Mouse (Mus musculus): ENCODE results near the gene Cyp4v3. TPM values are rescaled to one million over a fixed set of nuclear protein-coding genes. Genes with fewer than 3 reads are reported as not detected.

The Cyp4v3 gene
- polyA plus RNA-seq (2011; ENCODE audit: insufficient read length, low read depth, missing spikeins): 7.1 and 7.4 TPM in 2 replicates

- peaks cover 6% of the 10 kb centered on the region for H3K4me1 ChIP-seq (ENCODE audit: control insufficient read depth, insufficient read depth, low read length)
- peak within 1 kb of the TSS; percentile 72 for H3K4me3 ChIP-seq (ENCODE audit: insufficient read depth, low read length)
- no peak for TF ChIP-seq CTCF (IDR thresholded peaks at IDR 0.05; ENCODE audit: borderline replicate concordance, insufficient read depth, low read length)
- peak; percentile 64 for TF ChIP-seq POLR2A (IDR thresholded peaks at IDR 0.05; ENCODE audit: low read depth, low read length)
- peak within 1 kb of the TSS; percentile 61 for H3K27ac ChIP-seq (ENCODE audit: insufficient read depth, low read length)
These were observed at the start of gene Cyp4v3 for GRCm38 (mm10) chr8:45332685-45333409. Gene Cyp4v3 (minus strand): TSS chr8:45333216.

GRCm38 (mm10) chr8:45381963-45382347 is 48.9 kb upstream of the Cyp4v3 start, which contains the start of gene Fam149a:
Gene Fam149a (minus strand): TSS chr8:45382291.
- Histone ChIP-seq H3K4me3 (ENCODE audit: insufficient read depth, low read length) (no peak within 1 kb of the TSS), H3K27ac (ENCODE audit: insufficient read depth, low read length) (no peak within 1 kb of the TSS)

DNA sequence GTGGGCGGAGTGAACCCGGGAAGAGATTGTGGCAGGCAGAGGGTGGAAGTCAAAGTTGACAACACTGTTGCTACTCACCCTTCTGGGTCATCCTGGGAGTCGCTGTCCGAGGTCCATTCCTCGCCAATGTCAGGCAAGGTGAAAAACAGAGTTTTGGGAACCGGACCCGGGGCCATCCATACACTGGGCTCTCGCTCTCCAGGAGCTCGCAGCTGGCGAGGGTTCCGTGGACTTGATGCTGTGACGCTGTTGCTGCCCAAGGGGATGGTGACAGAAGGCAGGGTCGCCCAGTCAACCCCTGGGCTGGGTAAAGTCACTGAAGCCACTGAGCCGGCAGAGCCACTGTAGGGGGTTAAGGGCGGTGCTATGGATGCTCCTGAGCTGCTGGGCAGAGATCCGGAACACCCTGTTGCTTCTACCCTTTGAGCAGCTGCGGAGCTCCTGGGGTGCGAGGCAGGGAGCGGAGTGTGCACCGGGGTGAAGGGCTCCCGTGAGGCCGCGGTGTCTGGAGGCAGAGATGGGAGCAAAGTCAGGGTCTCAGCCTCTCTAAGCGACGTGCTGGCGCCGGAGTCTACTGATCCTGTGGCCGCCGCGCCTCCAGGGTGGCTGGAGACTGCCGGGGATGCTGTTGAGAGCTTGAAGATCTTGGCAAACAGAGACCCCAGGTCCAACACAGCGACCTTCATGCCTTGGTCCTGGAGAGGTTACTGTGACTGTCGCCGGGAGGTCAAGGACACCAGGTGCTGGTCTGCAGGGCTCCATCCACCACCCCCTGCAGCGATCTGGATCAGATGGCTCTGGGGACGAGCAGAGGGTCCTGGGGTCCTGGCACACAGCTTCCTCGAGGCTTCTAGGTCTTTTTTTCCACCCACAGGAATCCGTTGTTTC is 48.3 kb upstream of the Cyp4v3 start:
- no peak for TF ChIP-seq POLR2A (IDR thresholded peaks at IDR 0.05; ENCODE audit: low read depth, low read length)
- no peak for TF ChIP-seq CTCF (IDR thresholded peaks at IDR 0.05; ENCODE audit: borderline replicate concordance, insufficient read depth, low read length)
- Histone ChIP-seq H3K27ac (ENCODE audit: insufficient read depth, low read length) (no peak overlapping the region), H3K4me1 (ENCODE audit: control insufficient read depth, insufficient read depth, low read length) (0 out of 2 replicates have a peak, but pooled peaks cover 2% of the 10 kb centered on the region), H3K4me3 (ENCODE audit: insufficient read depth, low read length) (no peak overlapping the region)

More at GRCm38 (mm10) chr8:45381963-45382347, 48.9 kb upstream of the Cyp4v3 start, which contains the start of gene Fam149a:
- no peak for TF ChIP-seq POLR2A (IDR thresholded peaks at IDR 0.05; ENCODE audit: low read depth, low read length)
- no peak for TF ChIP-seq CTCF (IDR thresholded peaks at IDR 0.05; ENCODE audit: borderline replicate concordance, insufficient read depth, low read length)
- 0 out of 2 replicates have a peak, but pooled peaks cover 2% of the 10 kb centered on the region for H3K4me1 ChIP-seq (ENCODE audit: control insufficient read depth, insufficient read depth, low read length)

DNA sequence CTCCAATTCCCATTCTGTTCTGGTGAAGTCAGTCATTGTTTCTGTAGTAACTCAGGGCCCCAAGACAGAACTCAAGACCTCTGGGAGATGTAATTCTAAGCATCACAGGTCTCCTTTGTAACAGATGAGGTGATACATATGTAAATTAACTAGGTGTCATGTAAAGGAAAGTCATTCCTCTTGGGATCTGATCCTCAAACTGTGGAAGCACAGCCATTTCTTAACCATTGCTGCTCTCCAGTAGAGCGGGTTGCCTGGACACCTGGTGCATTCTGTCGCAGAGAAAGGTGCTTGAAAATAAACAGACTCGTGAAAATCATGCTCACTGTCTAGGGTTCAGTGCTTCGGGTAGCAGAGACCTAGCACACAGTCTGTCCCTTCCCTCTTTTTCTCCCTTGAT is 47.6 kb upstream of the Cyp4v3 start:
- Histone ChIP-seq H3K4me1 (ENCODE audit: control insufficient read depth, insufficient read depth, low read length) (0 out of 2 replicates have a peak, but pooled peaks cover 2% of the 10 kb centered on the region), H3K4me3 (ENCODE audit: insufficient read depth, low read length) (no peak overlapping the region), H3K27ac (ENCODE audit: insufficient read depth, low read length) (no peak overlapping the region)
- TF ChIP-seq POLR2A (IDR thresholded peaks at IDR 0.05; ENCODE audit: low read depth, low read length) (no peak), CTCF (IDR thresholded peaks at IDR 0.05; ENCODE audit: borderline replicate concordance, insufficient read depth, low read length) (no peak)

GRCm38 (mm10) chr8:45374071-45374470 is 41.1 kb upstream of the Cyp4v3 start:
- no peak overlapping the region for H3K27ac ChIP-seq (ENCODE audit: insufficient read depth, low read length)
- TF ChIP-seq CTCF (IDR thresholded peaks at IDR 0.05; ENCODE audit: borderline replicate concordance, insufficient read depth, low read length) (no peak), POLR2A (IDR thresholded peaks at IDR 0.05; ENCODE audit: low read depth, low read length) (no peak)
- H3K4me1 ChIP-seq (ENCODE audit: control insufficient read depth, insufficient read depth, low read length): no peaks in the 10 kb centered on the region

DNA sequence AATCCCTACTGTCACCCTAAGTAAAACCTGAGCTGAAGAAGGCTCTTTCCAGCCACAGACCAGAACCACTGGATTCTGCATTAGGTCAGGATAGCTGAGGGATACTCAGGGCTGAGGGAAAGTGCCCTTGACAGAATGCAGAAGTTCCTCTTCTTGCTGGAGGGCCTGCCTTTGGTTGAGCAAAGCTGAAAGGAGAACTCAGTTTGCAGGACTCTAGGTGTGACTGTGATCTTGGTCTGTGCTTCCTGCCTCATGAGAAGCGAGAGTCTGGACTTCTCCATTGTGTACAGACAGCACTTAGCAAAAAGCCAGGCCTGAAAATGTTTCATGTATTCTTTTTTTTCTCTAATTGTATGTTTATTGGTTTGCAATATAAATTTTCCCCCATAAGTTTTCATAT is 34.1 kb upstream of the Cyp4v3 start:
- no peak overlapping the region for H3K27ac ChIP-seq (ENCODE audit: insufficient read depth, low read length)
- no peaks in the 10 kb centered on the region for H3K4me1 ChIP-seq (ENCODE audit: control insufficient read depth, insufficient read depth, low read length)
- TF ChIP-seq CTCF (IDR thresholded peaks at IDR 0.05; ENCODE audit: borderline replicate concordance, insufficient read depth, low read length) (no peak), POLR2A (IDR thresholded peaks at IDR 0.05; ENCODE audit: low read depth, low read length) (no peak)
- H3K4me3 ChIP-seq (ENCODE audit: insufficient read depth, low read length): no peak overlapping the region

More at GRCm38 (mm10) chr8:45374071-45374470, 41.1 kb upstream of the Cyp4v3 start:
- no peak overlapping the region for H3K4me3 ChIP-seq (ENCODE audit: insufficient read depth, low read length)

DNA sequence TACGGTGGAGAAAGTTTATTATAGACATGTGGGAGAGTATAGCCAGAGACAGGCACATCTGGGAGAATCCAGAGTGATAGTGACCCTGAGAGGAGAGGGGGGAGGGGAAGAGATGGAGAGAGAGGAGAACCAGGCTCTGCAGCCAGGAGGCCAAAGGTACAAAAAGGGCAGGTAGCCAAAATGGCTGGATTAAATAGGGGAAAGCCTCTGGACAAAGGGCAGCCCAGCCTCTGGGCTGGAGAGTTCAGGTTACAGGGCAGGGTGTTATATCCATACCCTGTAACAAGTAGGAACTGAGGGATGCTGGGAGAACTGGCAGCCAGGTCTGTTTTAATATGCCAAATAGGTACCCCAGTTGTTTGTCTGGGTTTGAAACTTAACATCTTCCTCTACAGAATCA is 30.2 kb upstream of the Cyp4v3 start:
- Histone ChIP-seq H3K4me3 (ENCODE audit: insufficient read depth, low read length) (no peak overlapping the region), H3K4me1 (ENCODE audit: control insufficient read depth, insufficient read depth, low read length) (no peaks in the 10 kb centered on the region), H3K27ac (ENCODE audit: insufficient read depth, low read length) (no peak overlapping the region)
- no peak for TF ChIP-seq POLR2A (IDR thresholded peaks at IDR 0.05; ENCODE audit: low read depth, low read length)
- TF ChIP-seq CTCF (IDR thresholded peaks at IDR 0.05; ENCODE audit: borderline replicate concordance, insufficient read depth, low read length): no peak

GRCm38 (mm10) chr8:45362323-45362722 is 29.3 kb upstream of the Cyp4v3 start:
- TF ChIP-seq POLR2A (IDR thresholded peaks at IDR 0.05; ENCODE audit: low read depth, low read length) (no peak), CTCF (IDR thresholded peaks at IDR 0.05; ENCODE audit: borderline replicate concordance, insufficient read depth, low read length) (no peak)
- no peaks in the 10 kb centered on the region for H3K4me1 ChIP-seq (ENCODE audit: control insufficient read depth, insufficient read depth, low read length)
- no peak overlapping the region for H3K4me3 ChIP-seq (ENCODE audit: insufficient read depth, low read length)
- no peak overlapping the region for H3K27ac ChIP-seq (ENCODE audit: insufficient read depth, low read length)

DNA sequence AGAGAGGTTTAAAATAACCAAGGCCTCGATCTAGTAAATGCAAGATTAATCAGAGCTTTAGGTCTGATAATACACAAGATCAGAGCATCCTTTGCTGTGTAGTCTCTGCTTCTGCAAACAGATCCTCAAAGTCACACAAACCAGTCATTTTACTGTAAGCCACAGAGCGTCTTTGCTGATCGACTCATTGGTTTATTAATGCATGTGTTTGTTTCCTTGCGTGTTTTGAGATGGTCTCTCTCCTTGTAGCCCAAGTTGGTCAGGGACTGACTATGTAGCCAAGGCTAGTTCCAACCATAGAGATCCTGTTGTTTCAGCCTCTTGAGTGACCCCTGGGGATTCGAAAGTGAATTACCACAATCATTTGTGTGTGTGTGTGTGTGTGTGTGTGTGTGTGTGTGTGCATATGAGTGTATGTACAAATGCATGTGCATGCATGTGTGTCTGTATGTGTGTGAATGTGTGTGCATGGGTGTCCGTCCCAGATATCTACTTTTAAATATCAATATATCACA is 26.1 kb upstream of the Cyp4v3 start:
- TF ChIP-seq POLR2A (IDR thresholded peaks at IDR 0.05; ENCODE audit: low read depth, low read length): no peak
- Histone ChIP-seq H3K4me1 (ENCODE audit: control insufficient read depth, insufficient read depth, low read length) (no peaks in the 10 kb centered on the region), H3K27ac (ENCODE audit: insufficient read depth, low read length) (no peak overlapping the region), H3K4me3 (ENCODE audit: insufficient read depth, low read length) (peak overlapping the region; percentile 65; the same call in 1 of the 2 replicates)
